Mouse (Mus musculus): ENCODE measurements around the gene Ccdc157. TPM values are rescaled to one million over a fixed set of nuclear protein-coding genes. Genes with fewer than 3 reads are reported as not detected.
"Not testable (repeated sequence)": the region's sequence is repeated elsewhere in the genome, so short reads cannot be mapped to it uniquely, and the experiment has no call there.

The Ccdc157 gene
- total RNA-seq, 2 experiments from 2014 or later = 14.0 to 16.5 TPM

DNA sequence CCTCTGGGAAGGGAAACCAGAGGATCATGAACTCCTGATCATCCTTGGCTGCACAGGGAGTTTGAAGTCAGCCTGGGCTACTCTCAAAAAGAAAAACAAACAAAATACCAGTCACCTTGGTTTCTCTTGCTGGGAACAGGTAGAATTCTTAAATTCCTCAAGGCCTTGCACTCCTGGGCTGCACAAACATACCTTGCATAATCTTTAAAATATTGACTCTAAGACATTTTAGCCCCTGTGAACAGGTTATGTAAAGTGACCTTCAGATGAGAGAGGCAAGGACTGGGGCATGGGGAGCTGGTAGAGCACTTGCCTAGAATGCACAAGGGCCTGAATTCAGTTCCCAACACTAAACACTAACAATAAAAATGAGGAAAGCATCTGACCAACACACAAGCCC is 18.6 kb downstream of the Ccdc157 start:
- intact Hi-C loops (cut with DNase I) = loop anchor here (10.0 kb wide), 1 partner anchor 283 kb away; no protein-coding TSS in a partner anchor
- DNase-seq (ENCODE audit: low spot score in 2 of 2) = no peak

- no peak for DNase-seq (ENCODE audit: low spot score in 2 of 2)
- intact Hi-C loops (cut with DNase I) = no loop called here
Observed at GRCm38 (mm10) chr11:4138964-4139363, 21.1 kb downstream of the Ccdc157 start.

DNA sequence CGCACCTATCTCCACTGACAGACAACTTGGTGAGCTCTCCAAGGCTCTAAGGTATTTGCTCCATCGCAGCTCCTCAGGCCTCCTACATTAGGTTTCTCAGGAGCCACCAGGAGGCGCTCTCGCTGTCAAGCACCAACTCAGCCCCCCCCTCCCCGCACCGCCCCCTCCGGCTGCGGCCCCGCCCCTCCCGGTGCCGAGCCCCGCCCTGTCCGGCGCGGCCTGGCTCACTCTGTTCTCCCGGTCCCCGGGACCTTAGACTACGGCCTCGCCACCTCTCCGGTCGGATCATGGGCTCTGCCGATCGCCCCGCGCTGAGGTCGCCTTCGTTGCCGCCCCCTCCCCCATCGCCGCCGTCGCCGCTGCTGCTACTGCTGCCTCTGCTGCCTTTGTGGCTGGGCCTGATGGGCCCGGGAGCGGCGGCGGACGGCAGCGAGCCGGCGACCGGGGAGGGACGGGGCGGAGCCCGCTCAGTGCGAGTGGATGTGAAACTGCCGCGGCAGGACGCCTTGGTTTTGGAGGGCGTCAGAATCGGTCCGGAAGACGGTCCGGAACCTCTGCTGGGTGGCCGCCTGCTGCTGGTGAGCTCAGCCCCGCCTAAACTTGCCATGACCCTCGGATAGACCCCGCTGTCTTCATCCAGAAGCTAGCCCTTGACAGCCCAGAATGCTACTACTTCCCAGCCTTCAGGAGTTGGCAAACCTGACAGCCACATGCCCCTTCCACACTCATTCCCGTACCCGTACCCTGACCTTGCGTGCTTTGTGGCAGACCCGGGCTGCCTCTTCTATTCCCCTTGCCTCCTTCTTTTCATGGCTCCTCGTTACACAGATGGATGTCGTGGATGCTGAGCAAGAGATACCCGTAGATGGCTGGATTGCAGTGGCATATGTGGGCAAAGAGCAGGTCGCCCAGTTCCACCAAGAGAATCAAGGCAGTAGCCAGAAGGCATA is 24.8 kb downstream of the Ccdc157 start, which contains the start of gene Rnf215:
Rnf215 (plus strand) TSS at position 217 of the 950 bp plus-strand sequence.
- intact Hi-C loops (cut with DNase I) = loop anchor here (1.0 kb wide), 2 partner anchors 25 to 84 kb away; partner anchors contain the start of genes Ccdc157 and Sf3a1
- peak; percentile 88 to 91 for DNase-seq (ENCODE audit: low spot score in 2 of 2)

DNA sequence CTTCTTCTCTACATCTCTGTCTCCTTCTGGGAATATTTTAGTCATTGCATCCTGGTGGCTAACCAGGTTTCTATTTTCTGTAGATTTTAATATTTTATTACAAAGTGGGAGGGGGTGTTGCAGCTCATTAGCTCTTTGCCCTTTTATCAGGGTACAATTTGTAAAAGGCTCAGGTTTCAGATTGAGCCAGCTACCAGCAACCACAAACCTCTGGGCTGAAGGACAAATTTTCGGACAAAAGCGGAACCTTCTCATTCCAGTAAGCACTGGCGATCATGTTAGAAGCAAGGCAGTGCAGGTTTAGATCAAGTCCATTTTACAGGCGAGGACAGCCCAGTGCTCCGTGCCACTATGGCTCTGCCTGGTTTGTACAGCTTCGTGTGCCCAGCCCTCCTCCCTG is 25.7 kb downstream of the Ccdc157 start:
- intact Hi-C loops (cut with DNase I) = no loop called here
- no peak for DNase-seq (ENCODE audit: low spot score in 2 of 2)

GRCm38 (mm10) chr11:4133450-4133849 is 26.6 kb downstream of the Ccdc157 start:
- no peak for DNase-seq (ENCODE audit: low spot score in 2 of 2)
- intact Hi-C loops (cut with DNase I) = no loop called here

DNA sequence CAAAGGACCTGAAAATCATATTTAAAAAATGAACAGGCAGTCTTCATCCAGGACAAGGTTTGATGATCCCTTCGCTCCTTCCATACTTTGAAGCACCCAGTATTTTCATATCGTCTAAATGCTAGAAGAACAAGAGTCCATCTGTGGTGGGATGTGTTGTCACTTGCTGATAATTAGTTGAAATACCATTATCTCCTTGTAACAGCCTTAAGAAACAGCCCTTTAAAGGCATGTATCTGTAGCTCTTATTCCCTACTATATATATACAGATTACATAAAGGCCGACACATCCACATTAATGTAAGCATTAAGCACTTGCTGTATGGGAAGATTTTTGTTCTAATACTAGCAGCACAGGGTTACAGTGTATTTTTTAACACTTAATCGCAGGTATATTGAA is 31.6 kb downstream of the Ccdc157 start:
- DNase-seq (ENCODE audit: low spot score in 2 of 2); intact Hi-C loops (cut with DNase I): not testable (repeated sequence)

GRCm38 (mm10) chr11:4127059-4127458 is 33.0 kb downstream of the Ccdc157 start:
- DNase-seq (ENCODE audit: low spot score in 2 of 2) = no peak
- intact Hi-C loops (cut with DNase I) = no loop called here

DNA sequence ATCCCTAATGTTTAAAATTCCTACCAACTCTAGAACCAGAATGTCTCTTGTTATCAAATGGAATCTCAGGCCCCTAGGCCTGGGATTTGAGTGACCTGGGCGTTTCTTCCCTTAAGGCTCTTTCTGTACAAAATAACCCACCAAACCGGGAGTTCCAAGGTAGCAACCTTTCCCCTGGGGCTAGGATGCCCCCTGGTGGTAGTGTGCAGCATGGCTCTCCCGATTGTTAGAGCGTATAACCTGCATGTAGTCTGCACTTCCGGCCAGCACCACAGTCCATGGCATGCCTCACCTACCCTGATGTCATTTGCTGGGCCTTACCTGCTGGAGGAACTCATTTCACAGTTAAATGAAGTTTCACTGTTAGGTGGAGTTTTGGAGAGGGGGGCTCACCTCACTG is 36.2 kb downstream of the Ccdc157 start:
- intact Hi-C loops (cut with DNase I) = no loop called here
- DNase-seq (ENCODE audit: low spot score in 2 of 2) = no peak

DNA sequence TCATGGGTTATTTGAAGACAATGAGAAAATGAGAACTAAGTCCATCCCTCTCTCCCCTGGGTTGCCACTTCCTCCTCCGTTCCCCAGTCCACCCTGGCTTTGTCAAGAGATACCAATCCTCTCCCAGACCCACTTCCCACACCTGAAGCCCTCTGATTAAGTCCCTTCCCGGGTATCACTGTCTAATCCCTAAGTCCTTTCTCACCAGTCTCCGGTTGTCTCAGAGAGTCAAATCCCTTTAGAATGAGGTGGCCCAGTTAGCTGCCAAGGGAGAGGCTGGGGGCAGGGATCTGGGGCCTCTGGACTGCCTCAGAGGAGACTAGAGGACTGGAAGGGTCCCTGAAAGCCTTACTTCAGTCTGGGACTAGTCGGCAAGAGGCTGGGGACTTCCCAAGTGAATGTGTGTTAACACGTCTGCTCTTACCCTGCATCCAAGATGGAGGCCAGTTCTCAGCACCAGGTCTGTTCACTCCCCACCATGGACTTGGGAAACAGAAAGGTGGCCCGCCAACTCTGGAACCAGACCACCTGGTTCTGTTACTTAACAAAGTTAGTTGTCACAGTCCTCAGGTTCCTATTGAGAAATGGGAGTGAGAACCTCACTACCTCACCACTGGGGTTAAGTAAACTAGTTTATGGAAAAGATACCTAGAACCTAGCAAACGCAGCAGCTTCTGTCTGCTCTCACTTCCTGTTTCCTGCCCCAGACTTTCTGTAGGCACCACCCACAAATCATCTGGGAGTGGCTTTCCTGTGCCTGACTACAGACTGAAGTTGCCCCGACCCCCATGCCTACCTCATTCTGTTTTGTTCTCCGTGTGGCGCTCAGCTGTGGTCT is 37.1 kb downstream of the Ccdc157 start, which contains the start of gene Sec14l2:
Sec14l2 (minus strand) TSS at position 674 of the 838 bp plus-strand sequence.
- intact Hi-C loops (cut with DNase I) = no loop called here
- no peak for DNase-seq (ENCODE audit: low spot score in 2 of 2)

DNA sequence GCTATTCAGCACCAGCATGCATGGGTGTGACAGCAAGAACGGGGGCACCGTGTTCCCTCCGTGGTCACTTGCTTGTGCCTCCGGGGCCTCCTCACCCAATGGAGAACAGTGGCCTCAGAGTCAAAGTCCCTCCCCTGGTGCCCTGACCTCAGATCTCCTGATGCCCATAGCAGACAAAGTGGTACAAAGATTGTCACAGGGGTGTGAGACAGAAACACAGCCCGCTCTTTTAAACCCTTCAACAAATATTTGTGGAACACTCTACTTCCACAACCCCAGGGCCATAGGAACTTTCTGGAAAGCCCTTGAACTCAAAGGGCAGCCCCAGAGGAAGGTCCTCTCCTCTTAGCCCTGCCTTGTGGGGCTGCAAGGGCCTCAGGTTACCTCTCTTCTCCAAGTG is 37.9 kb downstream of the Ccdc157 start:
- intact Hi-C loops (cut with DNase I) = no loop called here

DNA sequence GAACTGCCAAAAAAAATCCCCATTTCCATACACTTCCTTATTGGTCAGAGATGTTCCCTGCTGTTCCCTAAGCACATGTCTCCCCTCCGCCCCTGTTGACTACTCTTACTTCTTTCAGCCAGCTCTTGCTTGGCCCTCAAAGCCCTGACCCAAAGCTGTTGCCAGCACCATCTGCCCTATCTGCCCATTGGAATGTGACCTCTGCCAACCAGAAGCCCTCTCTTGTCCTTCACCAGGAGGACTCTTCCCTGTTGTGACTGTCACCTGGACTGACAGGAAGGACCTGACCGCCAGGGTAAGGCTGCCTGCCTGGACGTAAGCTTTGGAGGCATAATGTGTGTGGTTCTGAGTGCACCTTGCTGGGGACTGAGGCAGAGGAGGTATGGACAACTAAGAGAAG is 38.4 kb downstream of the Ccdc157 start:
- intact Hi-C loops (cut with DNase I) = no loop called here
- no peak for DNase-seq (ENCODE audit: low spot score in 2 of 2)

More for the DNA sequence above, 37.9 kb downstream of the Ccdc157 start:
- DNase-seq (ENCODE audit: low spot score in 2 of 2) = no peak

DNA sequence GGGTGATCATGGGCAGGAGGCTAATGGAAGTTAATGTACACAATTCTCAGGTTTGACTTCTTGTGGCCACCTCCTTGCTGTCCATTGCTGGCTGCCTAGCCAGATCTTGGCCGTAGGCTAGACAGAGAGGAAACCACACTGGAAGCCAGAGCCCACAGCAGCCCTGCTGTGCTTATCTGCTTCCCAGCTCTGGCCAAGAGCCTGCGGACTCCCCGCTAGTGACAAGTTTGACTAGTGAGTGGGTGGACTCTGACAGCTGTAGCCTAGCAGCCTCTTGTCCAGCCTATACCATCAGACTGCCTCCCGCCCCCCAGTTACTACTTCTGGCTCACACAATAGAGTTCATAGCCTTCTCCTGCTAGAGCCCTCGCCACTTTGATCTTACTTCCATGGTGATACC is 40.5 kb downstream of the Ccdc157 start:
- DNase-seq (ENCODE audit: low spot score in 2 of 2) = no peak
- intact Hi-C loops (cut with DNase I) = loop anchor here (2.0 kb wide), 1 partner anchor 25 kb away; the partner anchor contains the start of gene Mtfp1

DNA sequence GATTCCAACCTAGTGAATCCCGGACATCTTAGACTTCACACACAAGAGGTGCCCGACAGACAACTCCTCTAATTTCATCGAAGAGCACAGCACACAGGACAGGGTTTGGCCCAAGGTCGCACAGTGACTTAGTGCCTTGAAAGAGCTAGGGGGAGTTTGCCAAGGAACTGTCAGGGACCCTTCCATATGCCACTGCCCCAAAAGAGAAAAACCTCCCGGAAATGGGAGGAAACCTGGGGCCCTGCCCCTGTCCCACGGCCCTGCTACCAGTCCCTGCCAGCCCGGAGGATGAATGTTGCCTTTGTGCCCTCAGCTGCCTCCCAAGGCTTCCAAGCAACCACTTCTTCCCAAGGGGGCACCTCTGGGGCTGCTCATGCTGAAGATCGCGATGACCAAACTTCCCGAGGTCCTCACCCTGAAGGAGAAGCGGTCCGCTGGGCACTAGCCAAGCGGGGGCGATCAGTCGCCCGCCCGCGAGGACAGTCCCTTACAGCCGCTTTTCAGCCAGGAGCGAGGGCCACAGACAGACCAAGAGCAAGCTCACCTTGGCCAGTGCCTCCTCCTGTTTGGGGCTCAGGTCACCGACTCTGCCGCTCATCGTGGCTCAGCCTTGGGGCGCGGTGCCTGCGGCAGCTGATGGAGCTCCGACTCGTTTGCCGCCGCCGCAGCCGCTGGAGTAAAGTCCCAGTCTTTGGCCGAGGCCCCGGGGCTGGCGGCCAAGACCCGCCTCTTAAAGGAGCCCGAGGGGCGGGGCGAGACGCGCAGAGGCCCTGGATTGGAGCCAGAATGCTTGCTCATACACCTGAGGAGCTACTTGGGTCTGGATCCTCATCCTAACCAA is 41.8 kb downstream of the Ccdc157 start:
- DNase-seq (ENCODE audit: low spot score in 2 of 2) = peak; percentile 74 to 81
- intact Hi-C loops (cut with DNase I) = loop anchor here (2.0 kb wide), 1 partner anchor 24 kb away; the partner anchor contains the start of gene Mtfp1

DNA sequence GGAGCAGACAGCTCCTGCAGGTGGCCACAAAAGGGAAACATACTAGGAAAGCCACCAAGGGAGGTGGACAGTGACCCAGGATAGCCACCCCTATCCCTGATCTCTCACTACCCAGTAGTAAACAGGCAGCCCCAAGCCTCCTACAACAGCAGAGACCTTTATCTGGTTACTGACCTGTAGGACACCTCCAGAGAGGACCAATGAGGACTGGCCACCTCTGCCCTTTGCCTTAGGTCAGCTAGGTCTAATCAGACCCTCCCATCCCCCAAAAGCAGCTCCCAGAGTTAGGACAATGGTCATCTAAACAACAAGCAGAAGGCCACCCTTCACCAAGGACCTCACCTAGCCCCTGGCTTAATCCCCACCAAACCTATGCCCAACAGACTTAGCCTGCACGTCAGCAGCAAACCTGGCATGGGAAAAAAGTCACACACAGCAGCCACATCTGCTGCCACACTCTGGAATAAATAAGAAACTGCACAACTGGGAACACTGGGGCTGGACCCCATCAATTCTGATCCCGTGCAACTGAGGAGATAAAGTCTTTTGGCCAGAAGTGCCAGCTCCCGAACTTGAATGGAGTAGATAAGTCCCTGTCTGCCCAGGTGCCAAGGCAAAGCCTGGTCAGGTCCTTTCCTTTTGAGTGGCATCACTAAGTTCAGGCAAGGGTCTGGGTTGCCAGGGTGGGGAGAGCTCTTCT is 42.6 kb downstream of the Ccdc157 start:
- intact Hi-C loops (cut with DNase I) = loop anchor here (2.0 kb wide), 1 partner anchor 23 kb away; the partner anchor contains the start of gene Mtfp1
- DNase-seq (ENCODE audit: low spot score in 2 of 2) = no peak

- intact Hi-C loops (cut with DNase I) = no loop called here
- DNase-seq (ENCODE audit: low spot score in 2 of 2) = peak in 1 of 2 experiments; percentile 69
Observed at GRCm38 (mm10) chr11:4116458-4117141, 43.5 kb downstream of the Ccdc157 start.

DNA sequence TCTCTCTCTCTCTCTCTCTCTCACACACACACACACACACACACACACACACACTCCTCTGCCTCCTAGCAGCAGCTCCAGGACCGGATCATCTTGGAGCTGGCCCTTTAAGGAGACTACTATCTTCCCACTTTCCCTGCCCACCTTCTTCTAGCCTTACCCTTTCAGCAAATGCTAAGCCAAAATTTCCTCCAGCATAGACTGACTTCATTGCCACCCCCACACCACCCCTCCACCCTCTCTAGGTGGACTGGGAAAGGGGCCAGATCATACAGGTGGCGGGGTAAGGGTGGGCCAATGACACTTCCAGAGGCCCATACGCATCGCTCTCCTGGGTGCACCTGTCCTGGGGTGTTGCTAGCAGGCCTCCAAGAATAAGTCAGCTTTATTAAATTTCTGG is 44.7 kb downstream of the Ccdc157 start:
- intact Hi-C loops (cut with DNase I) = no loop called here
- DNase-seq (ENCODE audit: low spot score in 2 of 2) = no peak

- intact Hi-C loops (cut with DNase I); DNase-seq (ENCODE audit: low spot score in 2 of 2): not testable (repeated sequence)
Observed at GRCm38 (mm10) chr11:4114541-4114940, 45.6 kb downstream of the Ccdc157 start.

DNA sequence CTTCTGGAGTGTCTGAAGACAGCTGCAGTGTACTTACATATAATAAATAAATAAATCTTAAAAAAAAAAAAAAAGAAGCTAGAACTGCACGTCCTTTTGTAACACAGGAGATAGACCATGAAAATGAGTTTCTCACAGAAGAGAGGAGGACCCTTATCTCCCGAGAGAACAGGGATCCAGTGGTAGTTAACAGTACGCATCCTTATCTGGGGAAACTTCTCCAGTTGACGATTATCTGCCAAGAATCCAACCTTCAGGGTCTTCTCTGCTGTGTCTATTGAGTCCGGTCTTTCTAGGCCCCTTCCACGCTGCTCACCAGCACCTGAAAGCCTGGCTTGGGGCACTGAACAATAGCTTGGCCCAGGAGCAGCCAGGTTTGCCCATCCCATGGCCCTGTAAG is 46.1 kb downstream of the Ccdc157 start:
- DNase-seq (ENCODE audit: low spot score in 2 of 2) = no peak
- intact Hi-C loops (cut with DNase I) = no loop called here
